10 mouse cellular contexts compared by ENCODE assay signal in the genomic region with DNA sequence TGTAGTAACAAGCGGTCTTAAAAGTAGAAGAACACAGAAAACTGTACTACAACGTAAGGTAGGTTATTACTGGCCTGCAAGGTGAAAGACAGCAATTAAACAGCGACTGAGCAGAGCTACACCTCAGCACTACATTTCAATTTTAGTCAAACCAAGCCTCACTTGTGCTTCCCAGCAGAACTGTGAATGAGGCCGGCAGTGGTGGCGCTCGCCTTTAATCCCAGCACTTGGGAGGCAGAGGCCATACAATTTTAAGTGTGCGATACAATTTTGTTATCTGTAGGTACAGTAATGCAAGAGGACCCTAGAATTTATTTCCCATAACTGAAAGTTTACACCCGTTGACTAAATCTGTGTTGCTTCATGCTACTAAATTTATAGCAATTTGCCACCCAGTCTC. TPM values are rescaled to one million over a fixed set of nuclear protein-coding genes. Genes with fewer than 3 reads are reported as not detected.
DNase-seq lines count a peak whose midpoint lies in the region; ATAC-seq lines count a peak whose summit lies in the region.
"Had no signal": no experiment of that assay in that cellular context is flagged by ENCODE, and none has a peak within 500 bp of the region (broad histone marks: within the 10 kb centered on the region; RNA-seq: fewer than 3 reads in every experiment).

No protein-coding gene starts in this region.

- peak overlapping the region; percentile 64 for H3K4me2 ChIP-seq in heart, embryonic 15.5 days
- H3K4me2 ChIP-seq in hindbrain, embryonic 16.5 days (ENCODE audit: low read length): peak overlapping the region; percentile 68
- peak overlapping the region; percentile 64 for H3K4me2 ChIP-seq in midbrain, embryonic 14.5 days (ENCODE audit: low read length)

- DNase-seq in heart, postnatal 10 days: no peak
- DNase-seq in midbrain, embryonic 14.5 days: no peak
- DNase-seq in spleen, postnatal 36 days (ENCODE audit: low spot score in 2 of 2): no peak
- DNase-seq in yolk sac, embryonic 10.5 days (ENCODE audit: low spot score): no peak
- no peak for DNase-seq in cerebellum, postnatal 4 days (ENCODE audit: low spot score in 2 of 2)
- DNase-seq: cerebellum, adult 11 months; kidney, adult 9 months had no signal

- 46% methylated on average over 8 of the region's 8 CpGs for WGBS in heart, embryonic 15.5 days
- 72% methylated on average over 8 of the region's 8 CpGs for WGBS in hindbrain, embryonic 16.5 days
- WGBS in midbrain, embryonic 14.5 days: 60% methylated on average over 8 of the region's 8 CpGs

- H3K4me1 ChIP-seq in heart, embryonic 15.5 days (replicated peaks): peaks cover 22% of the 10 kb centered on the region
- peaks cover 8% of the 10 kb centered on the region; the same call in 1 of the 2 replicates for H3K4me1 ChIP-seq in brown adipose tissue, adult 24 weeks (ENCODE audit: control insufficient read depth, insufficient read depth, insufficient read length, low read length)
- peaks cover 15% of the 10 kb centered on the region for H3K4me1 ChIP-seq in hindbrain, embryonic 16.5 days (ENCODE audit: control insufficient read depth, insufficient read depth, low read depth, low read length)
- H3K4me1 ChIP-seq in midbrain, embryonic 14.5 days (ENCODE audit: control insufficient read depth, insufficient read depth, low read length): peaks cover 19% of the 10 kb centered on the region

- no peaks in the 10 kb centered on the region for H3K9me3 ChIP-seq in heart, embryonic 15.5 days (replicated peaks)
- no peaks in the 10 kb centered on the region for H3K9me3 ChIP-seq in hindbrain, embryonic 16.5 days (ENCODE audit: control insufficient read depth, low read length)
- no peaks in the 10 kb centered on the region for H3K9me3 ChIP-seq in midbrain, embryonic 14.5 days (ENCODE audit: control insufficient read depth, low read length)

- H3K36me3 ChIP-seq in heart, embryonic 15.5 days: peaks cover 27% of the 10 kb centered on the region
- peaks cover 16% of the 10 kb centered on the region for H3K36me3 ChIP-seq in hindbrain, embryonic 16.5 days (ENCODE audit: control insufficient read depth, insufficient read depth, low read length)
- H3K36me3 ChIP-seq in midbrain, embryonic 14.5 days (ENCODE audit: control insufficient read depth, insufficient read depth, low read length): peaks cover 27% of the 10 kb centered on the region

- peak overlapping the region; percentile 92 for H3K27ac ChIP-seq in heart, embryonic 15.5 days
- H3K27ac ChIP-seq in brown adipose tissue, adult 24 weeks (replicated peaks; ENCODE audit: low read depth, low read length): no peak overlapping the region
- H3K27ac ChIP-seq in hindbrain, embryonic 16.5 days (ENCODE audit: low read depth, low read length): no peak overlapping the region
- H3K27ac ChIP-seq in midbrain, embryonic 14.5 days (replicated peaks; ENCODE audit: low read depth, low read length): no peak overlapping the region

- intact Hi-C loops in heart, postnatal 10 days (cut with DNase I): no loop called here

- peak overlapping the region; percentile 69 for H3K9ac ChIP-seq in heart, embryonic 15.5 days
- H3K9ac ChIP-seq in hindbrain, embryonic 16.5 days (ENCODE audit: low read depth, low read length): 0 out of 2 replicates have a peak overlapping the region, but pooled peaks have one; percentile 80
- peak overlapping the region; percentile 60; the same call in 1 of the 2 replicates for H3K9ac ChIP-seq in midbrain, embryonic 14.5 days (replicated peaks; ENCODE audit: low read length)

- H3K4me3 ChIP-seq in heart, embryonic 15.5 days: peak overlapping the region; percentile 88
- H3K4me3 ChIP-seq in brown adipose tissue, adult 24 weeks (ENCODE audit: insufficient read depth, low read depth, low read length): 0 out of 2 replicates have a peak overlapping the region, but pooled peaks have one; percentile 17
- 0 out of 2 replicates have a peak overlapping the region, but pooled peaks have one; percentile 81 for H3K4me3 ChIP-seq in hindbrain, embryonic 16.5 days (ENCODE audit: low read length)
- peak overlapping the region; percentile 89 for H3K4me3 ChIP-seq in midbrain, embryonic 14.5 days (replicated peaks; ENCODE audit: low read depth, low read length)

- ATAC-seq in heart, embryonic 15.5 days (replicated peaks; ENCODE audit: insufficient number of reproducible peaks, insufficient read depth, low FRiP score, low read depth): no peak
- no peak for ATAC-seq in hindbrain, embryonic 16.5 days
- no peak for ATAC-seq in midbrain, embryonic 14.5 days (ENCODE audit: low FRiP score, low TSS enrichment)

- no peaks in the 10 kb centered on the region for H3K27me3 ChIP-seq in heart, embryonic 15.5 days
- H3K27me3 ChIP-seq in hindbrain, embryonic 16.5 days (replicated peaks; ENCODE audit: control insufficient read depth, insufficient read depth, low read length): no peaks in the 10 kb centered on the region
- no peaks in the 10 kb centered on the region for H3K27me3 ChIP-seq in midbrain, embryonic 14.5 days (ENCODE audit: control insufficient read depth, insufficient read depth, low read length)

RNA-seq across cellular contexts. Expression of a gene that starts 1.3 kb away (rescaled TPM):
- polyA plus RNA-seq in heart, embryonic 15.5 days (2015; fragmentation: Nextera tagmentation; extraction: Ambion mirVana): 246 and 397 TPM in 2 replicates
- 100 to 1,000 TPM; 233 to 262 TPM for total RNA-seq in heart, postnatal 10 days (2021)
- 272 and 605 TPM in 2 replicates for polyA plus RNA-seq in brown adipose tissue, adult 24 weeks (2012; ENCODE audit: insufficient read depth, insufficient read length, missing spikeins)
- polyA plus RNA-seq in hindbrain, embryonic 16.5 days (2015; fragmentation: Nextera tagmentation; extraction: Ambion mirVana): 243 and 252 TPM in 2 replicates
- 446 and 522 TPM in 2 replicates for polyA plus RNA-seq in midbrain, embryonic 14.5 days (2014; fragmentation: Nextera tagmentation; extraction: Ambion mirVana)

RNA-seq across cellular contexts. Expression of a gene that starts 6.8 kb away (rescaled TPM):
- polyA plus RNA-seq in heart, embryonic 15.5 days (2015; fragmentation: Nextera tagmentation; extraction: Ambion mirVana): 1.7 and 2.4 TPM in 2 replicates
- 1 to 10 TPM; 5.6 to 6.7 TPM for total RNA-seq in heart, postnatal 10 days (2021)
- polyA plus RNA-seq in brown adipose tissue, adult 24 weeks (2012; ENCODE audit: insufficient read depth, insufficient read length, missing spikeins): 1.6 and 2.4 TPM in 2 replicates
- 0.42 and 0.56 TPM in 2 replicates for polyA plus RNA-seq in hindbrain, embryonic 16.5 days (2015; fragmentation: Nextera tagmentation; extraction: Ambion mirVana)
- 0.36 and 0.86 TPM in 2 replicates for polyA plus RNA-seq in midbrain, embryonic 14.5 days (2014; fragmentation: Nextera tagmentation; extraction: Ambion mirVana)

RNA-seq across cellular contexts. Expression of a gene that starts 28.5 kb away (rescaled TPM):
- 14.1 and 15.8 TPM in 2 replicates for polyA plus RNA-seq in heart, embryonic 15.5 days (2015; fragmentation: Nextera tagmentation; extraction: Ambion mirVana)
- 10 to 100 TPM; 16.9 to 18.4 TPM for total RNA-seq in heart, postnatal 10 days (2021)
- 18.6 and 23.4 TPM in 2 replicates for polyA plus RNA-seq in brown adipose tissue, adult 24 weeks (2012; ENCODE audit: insufficient read depth, insufficient read length, missing spikeins)
- polyA plus RNA-seq in hindbrain, embryonic 16.5 days (2015; fragmentation: Nextera tagmentation; extraction: Ambion mirVana): 14.4 and 14.9 TPM in 2 replicates
- 14.9 and 19.7 TPM in 2 replicates for polyA plus RNA-seq in midbrain, embryonic 14.5 days (2014; fragmentation: Nextera tagmentation; extraction: Ambion mirVana)

RNA-seq across cellular contexts. Expression of a gene that starts 51.6 kb away (rescaled TPM):
- 0.09 and 0.10 TPM in 2 replicates for polyA plus RNA-seq in heart, embryonic 15.5 days (2015; fragmentation: Nextera tagmentation; extraction: Ambion mirVana)
- total RNA-seq in heart, postnatal 10 days (2021): under 1 TPM; 0.19 to 0.27 TPM
- polyA plus RNA-seq in brown adipose tissue, adult 24 weeks (2012; ENCODE audit: insufficient read depth, insufficient read length, missing spikeins): 8.4 and 12.2 TPM in 2 replicates
- 0.11 and 0.12 TPM in 2 replicates for polyA plus RNA-seq in hindbrain, embryonic 16.5 days (2015; fragmentation: Nextera tagmentation; extraction: Ambion mirVana)
- 0.13 and 0.16 TPM in 2 replicates for polyA plus RNA-seq in midbrain, embryonic 14.5 days (2014; fragmentation: Nextera tagmentation; extraction: Ambion mirVana)

Comparison
In these comparisons a context has a peak if more than half of its experiments do, and no peak if none do; other contexts are left out.
1. H3K4me3 ChIP-seq: peak in every context shown above with its lines; median percentile 89 in midbrain, embryonic 14.5 days; 88 in heart, embryonic 15.5 days; 81 in hindbrain, embryonic 16.5 days; 17 in brown adipose tissue, adult 24 weeks.